21 mouse cellular contexts compared by ENCODE assay signal in genomic region chr2:29641707-29642106, GRCm38 (mm10). TPM values are rescaled to one million over a fixed set of nuclear protein-coding genes. Genes with fewer than 3 reads are reported as not detected.
A peak's percentile ranks its signal among the peaks of the same experiment; 100 is the strongest.
DNase-seq lines count a peak whose midpoint lies in the region; TF ChIP-seq lines count a peak whose summit lies in the region.
"Had no signal": no experiment of that assay in that cellular context is flagged by ENCODE, and none has a peak within 500 bp of the region (broad histone marks: within the 10 kb centered on the region; RNA-seq: fewer than 3 reads in every experiment).

No protein-coding gene starts in this region.

- H3K4me3 ChIP-seq in layer of hippocampus, adult 2 months, result no peak overlapping the region
- H3K4me3 ChIP-seq in CH12.LX (replicated peaks in 1 of 3; ENCODE audit: low read depth in 2 of 3, low read length in 2 of 3, poor library complexity in 1 of 3) (no peak overlapping the region), ES-Bruce4 (ENCODE audit: low read depth, low read length) (no peak overlapping the region)
- H3K4me3 ChIP-seq in thymus, adult 2 months (ENCODE audit: control insufficient read depth, insufficient read depth, low read length), result no peak overlapping the region
- H3K4me3 ChIP-seq: embryonic facial prominence, embryonic 12.5 days; embryonic facial prominence, embryonic 15.5 days; hindbrain, embryonic 10.5 days; hindbrain, embryonic 13.5 days had no signal

- no peak for TF ChIP-seq CTCF in layer of hippocampus, adult 2 months (conservative IDR thresholded peaks at IDR 0.05)
- TF ChIP-seq CTCF in CH12.LX (conservative IDR thresholded peaks at IDR 0.05 in 1 of 2, IDR thresholded peaks at IDR 0.05 in 1 of 2; ENCODE audit: low read depth in 2 of 2, low read length in 2 of 2) (no peak), ES-Bruce4 (IDR thresholded peaks at IDR 0.05; ENCODE audit: low read depth, low read length) (no peak)
- no peak for TF ChIP-seq CTCF in thymus, adult 2 months (IDR thresholded peaks at IDR 0.05; ENCODE audit: borderline replicate concordance, control insufficient read depth, extremely low read depth, insufficient read depth, low read length, poor library complexity)

- TF ChIP-seq POLR2A in CH12.LX (IDR thresholded peaks at IDR 0.05; ENCODE audit: low read depth, low read length) (no peak), ES-Bruce4 (IDR thresholded peaks at IDR 0.05; ENCODE audit: insufficient read depth, low read length) (no peak)
- no peak for TF ChIP-seq POLR2A in thymus, adult 2 months (IDR thresholded peaks at IDR 0.05; ENCODE audit: control insufficient read depth, extremely low read depth, insufficient read depth, low read length, poor library complexity)

- H3K27me3 ChIP-seq in CH12.LX (replicated peaks) (no peaks in the 10 kb centered on the region), ES-Bruce4 (ENCODE audit: control insufficient read depth, insufficient read depth, low read length, poor library complexity, severe bottlenecking) (no peaks in the 10 kb centered on the region)
- no peaks in the 10 kb centered on the region for H3K27me3 ChIP-seq in thymus, adult 2 months (ENCODE audit: control insufficient read depth, insufficient read depth, low read length)
- H3K27me3 ChIP-seq: embryonic facial prominence, embryonic 12.5 days; embryonic facial prominence, embryonic 15.5 days; hindbrain, embryonic 13.5 days; Patski had no signal

- in situ Hi-C loops in CH12.LX (cut with MboI; ENCODE audit: low pct_ligation_motif_present, low pct_unique_long_range_greater_than_20kb, low sequenced_read_pairs), result no loop called here

- TF ChIP-seq EP300 in CH12.LX (IDR thresholded peaks at IDR 0.05; ENCODE audit: low read length), result no peak
- no peak for TF ChIP-seq EP300 in ES-Bruce4 (IDR thresholded peaks at IDR 0.05; ENCODE audit: insufficient read depth, low read depth, low read length)

- no peak for DNase-seq in layer of hippocampus, adult 2 months (ENCODE audit: low spot score in 2 of 2)
- DNase-seq in layer of hippocampus, adult 11-12 months (ENCODE audit: low spot score), result no peak
- DNase-seq in CH12.LX (ENCODE audit: extremely low read depth), result no peak
- no peak for DNase-seq in left cerebral cortex, postnatal 10 days (ENCODE audit: extremely low spot score in 1 of 2, low spot score in 2 of 2)
- no peak for DNase-seq in thymus, adult 2 months
- DNase-seq: adrenal gland, postnatal 10 days; adrenal gland, postnatal 36 days; cerebellum, adult 11 months; cerebellum, adult 2 months; cerebellum, adult 9-11 months; cerebellum, postnatal 25 days; forebrain, postnatal 0 days; gastrocnemius, postnatal 36 days had no signal

- H3K9ac ChIP-seq in CH12.LX (ENCODE audit: insufficient read depth, low read depth) (no peak overlapping the region), ES-Bruce4 (ENCODE audit: low read depth, poor library complexity, severe bottlenecking) (no peak overlapping the region)
- H3K9ac ChIP-seq: embryonic facial prominence, embryonic 12.5 days; embryonic facial prominence, embryonic 15.5 days; forebrain, postnatal 0 days; hindbrain, embryonic 13.5 days had no signal

- H3K36me3 ChIP-seq in CH12.LX (replicated peaks in 1 of 2; ENCODE audit: control insufficient read depth in 1 of 2, insufficient read depth in 1 of 2, low read length in 1 of 2) (peaks cover 20 to 80% of the 10 kb centered on the region in 2 experiments), ES-Bruce4 (ENCODE audit: control insufficient read depth, insufficient read depth, low read length, poor library complexity, severe bottlenecking) (no peaks in the 10 kb centered on the region)
- no peaks in the 10 kb centered on the region for H3K36me3 ChIP-seq in thymus, adult 2 months (ENCODE audit: control insufficient read depth, insufficient read depth, low read length)
- H3K36me3 ChIP-seq: embryonic facial prominence, embryonic 15.5 days; hindbrain, embryonic 13.5 days had no signal

- dilution Hi-C loops in CH12.LX (cut with MboI; ENCODE audit: extremely low pct_ligation_motif_present, extremely low pct_unique_long_range_greater_than_20kb, low sequenced_read_pairs), result no loop called here

- H3K4me1 ChIP-seq in CH12.LX (ENCODE audit: control insufficient read depth in 1 of 2, insufficient read depth in 2 of 2), result peaks cover 69 to 96% of the 10 kb centered on the region in 2 experiments
- H3K4me1 ChIP-seq in ES-Bruce4 (ENCODE audit: control insufficient read depth, insufficient read depth, low read length), result peaks cover 24% of the 10 kb centered on the region
- H3K4me1 ChIP-seq in thymus, adult 2 months (replicated peaks; ENCODE audit: control insufficient read depth, insufficient read depth, low read length), result peaks cover 24% of the 10 kb centered on the region

- H3K79me2 ChIP-seq in CH12.LX (replicated peaks; ENCODE audit: control insufficient read depth, extremely low read depth, insufficient read depth, poor library complexity, severe bottlenecking), result peaks cover 91% of the 10 kb centered on the region

- 95% methylated on average over 3 of the region's 3 CpGs for WGBS in thymus, adult 2 months

- intact Hi-C loops in left cerebral cortex, postnatal 10 days (cut with DNase I), result no loop called here

- H3K9me3 ChIP-seq in CH12.LX (replicated peaks; ENCODE audit: low read length) (no peaks in the 10 kb centered on the region), ES-Bruce4 (replicated peaks; ENCODE audit: control insufficient read depth, insufficient read depth, low read length, poor library complexity, severe bottlenecking) (no peaks in the 10 kb centered on the region)
- H3K9me3 ChIP-seq: embryonic facial prominence, embryonic 12.5 days; embryonic facial prominence, embryonic 15.5 days; G1E; hindbrain, embryonic 10.5 days; hindbrain, embryonic 13.5 days had no signal

- no peak overlapping the region for H3K4me2 ChIP-seq in CH12.LX (ENCODE audit: insufficient read depth, low read depth, poor library complexity, severe bottlenecking)
- H3K4me2 ChIP-seq: embryonic facial prominence, embryonic 12.5 days; embryonic facial prominence, embryonic 15.5 days; heart, embryonic 11.5 days; hindbrain, embryonic 13.5 days had no signal

- no peak for TF ChIP-seq RAD21 in CH12.LX (IDR thresholded peaks at IDR 0.05; ENCODE audit: low read depth, low read length)

- peak overlapping the region; percentile 48; the same call in 1 of the 2 replicates for H3K27ac ChIP-seq in layer of hippocampus, adult 2 months
- H3K27ac ChIP-seq in CH12.LX (ENCODE audit: insufficient read depth, low read depth), result peak overlapping the region; percentile 91
- peak overlapping the region; percentile 22; the same call in 1 of the 2 replicates for H3K27ac ChIP-seq in ES-Bruce4 (ENCODE audit: insufficient read depth, low read length)
- no peak overlapping the region for H3K27ac ChIP-seq in thymus, adult 2 months (ENCODE audit: control insufficient read depth, insufficient read depth, low read length)
- H3K27ac ChIP-seq: embryonic facial prominence, embryonic 12.5 days; embryonic facial prominence, embryonic 15.5 days; hindbrain, embryonic 10.5 days; hindbrain, embryonic 13.5 days had no signal

TF ChIP-seq in CH12.LX, 34 proteins besides CTCF, POLR2A, EP300 and RAD21:
- TF ChIP-seq ETS1 (conservative IDR thresholded peaks at IDR 0.05; ENCODE audit: low read depth, low read length), result no peak
- no peak for TF ChIP-seq POLR2AphosphoS2 (IDR thresholded peaks at IDR 0.05; ENCODE audit: low read depth, low read length)
- TF ChIP-seq MXI1 (IDR thresholded peaks at IDR 0.05; ENCODE audit: low read depth, low read length), result no peak
- no peak for TF ChIP-seq MAX (IDR thresholded peaks at IDR 0.05; ENCODE audit: low read length)
- TF ChIP-seq NELFE (IDR thresholded peaks at IDR 0.05; ENCODE audit: low read depth, low read length), result no peak
- TF ChIP-seq USF1 (IDR thresholded peaks at IDR 0.05; ENCODE audit: low read depth, low read length), result no peak
- no peak for TF ChIP-seq RCOR1 (conservative IDR thresholded peaks at IDR 0.05; ENCODE audit: low read depth, low read length)
- TF ChIP-seq GABPA (IDR thresholded peaks at IDR 0.05; ENCODE audit: insufficient replicate concordance, low read depth, low read length), result no peak
TF ChIP-seq in CH12.LX: peak in this region for 0.

RNA-seq across cellular contexts. Expression of gene Rapgef1, which starts 22.2 kb away (rescaled TPM):
- total RNA-seq in layer of hippocampus, adult 2 months (2021), result 10 to 100 TPM; 91.3 to 94.9 TPM
- 149 and 185 TPM in 2 replicates for total RNA-seq in CH12.LX (2012; rRNA removed)
- total RNA-seq in CH12.LX (2014; rRNA removed), result 84.0 and 86.5 TPM in 2 replicates
- 143 and 170 TPM in 2 replicates for polyA plus RNA-seq in CH12.LX (2012; ENCODE audit: insufficient read length, low read depth)
- 35.0 and 37.0 TPM in 2 replicates for polyA plus RNA-seq in ES-Bruce4 (2011; ENCODE audit: insufficient read depth, insufficient read length, low read depth, missing spikeins)
- 100 to 1,000 TPM; 126 to 127 TPM for total RNA-seq in left cerebral cortex, postnatal 10 days (2021)
- 132 and 143 TPM in 2 replicates for polyA plus RNA-seq in thymus, adult 2 months (2012; rRNA removed)
